Mouse (Mus musculus): ENCODE measurements around the gene Ptprr. TPM values are rescaled to one million over a fixed set of nuclear protein-coding genes. Genes with fewer than 3 reads are reported as not detected.

Ptprr gene
- polyA plus RNA-seq, 1 experiment, result not detected

GRCm38 (mm10) chr10:116113867-116114474 lies 96.0 kb downstream of the Ptprr start, which contains the start of gene 4933416C03Rik:
TSS of gene 4933416C03Rik (minus strand) at chr10:116113917.
- TF ChIP-seq POLR2A (IDR thresholded peaks at IDR 0.05; ENCODE audit: borderline replicate concordance, low read depth, low read length), result no peak
- TF ChIP-seq CTCF (IDR thresholded peaks at IDR 0.05; ENCODE audit: low read depth, low read length), result no peak
- no peak within 1 kb of the TSS for H3K4me3 ChIP-seq (ENCODE audit: insufficient read depth, low read length)

GRCm38 (mm10) chr10:116115881-116116677 lies 98.1 kb downstream of the Ptprr start:
- H3K4me1 ChIP-seq (ENCODE audit: control insufficient read depth, insufficient read depth, low read length), result no peaks in the 10 kb centered on the region
- H3K4me3 ChIP-seq (ENCODE audit: insufficient read depth, low read length), result no peak overlapping the region
- TF ChIP-seq CTCF (IDR thresholded peaks at IDR 0.05; ENCODE audit: low read depth, low read length) (no peak), POLR2A (IDR thresholded peaks at IDR 0.05; ENCODE audit: borderline replicate concordance, low read depth, low read length) (no peak)

More at GRCm38 (mm10) chr10:116113867-116114474, 96.0 kb downstream of the Ptprr start, which contains the start of gene 4933416C03Rik:
- H3K4me1 ChIP-seq (ENCODE audit: control insufficient read depth, insufficient read depth, low read length), result no peaks in the 10 kb centered on the region
- H3K27ac ChIP-seq (ENCODE audit: insufficient read depth, low read depth, low read length), result no peak within 1 kb of the TSS

GRCm38 (mm10) chr10:116117060-116117459 lies 99.0 kb downstream of the Ptprr start:
- no peak overlapping the region for H3K4me3 ChIP-seq (ENCODE audit: insufficient read depth, low read length)
- no peaks in the 10 kb centered on the region for H3K4me1 ChIP-seq (ENCODE audit: control insufficient read depth, insufficient read depth, low read length)
- no peak overlapping the region for H3K27ac ChIP-seq (ENCODE audit: insufficient read depth, low read depth, low read length)
- TF ChIP-seq POLR2A (IDR thresholded peaks at IDR 0.05; ENCODE audit: borderline replicate concordance, low read depth, low read length), result no peak
- TF ChIP-seq CTCF (IDR thresholded peaks at IDR 0.05; ENCODE audit: low read depth, low read length), result no peak

More at GRCm38 (mm10) chr10:116115881-116116677, 98.1 kb downstream of the Ptprr start:
- no peak overlapping the region for H3K27ac ChIP-seq (ENCODE audit: insufficient read depth, low read depth, low read length)

- TF ChIP-seq CTCF (IDR thresholded peaks at IDR 0.05; ENCODE audit: low read depth, low read length), result no peak
- TF ChIP-seq POLR2A (IDR thresholded peaks at IDR 0.05; ENCODE audit: borderline replicate concordance, low read depth, low read length), result no peak
- Histone ChIP-seq H3K4me3 (ENCODE audit: insufficient read depth, low read length) (no peak overlapping the region), H3K4me1 (ENCODE audit: control insufficient read depth, insufficient read depth, low read length) (no peaks in the 10 kb centered on the region), H3K27ac (ENCODE audit: insufficient read depth, low read depth, low read length) (no peak overlapping the region)
Measured at GRCm38 (mm10) chr10:116121463-116121862, 103.5 kb downstream of the Ptprr start.

GRCm38 (mm10) chr10:116123808-116124207 lies 105.8 kb downstream of the Ptprr start:
- no peaks in the 10 kb centered on the region for H3K4me1 ChIP-seq (ENCODE audit: control insufficient read depth, insufficient read depth, low read length)
- H3K27ac ChIP-seq (ENCODE audit: insufficient read depth, low read depth, low read length), result no peak overlapping the region
- TF ChIP-seq CTCF (IDR thresholded peaks at IDR 0.05; ENCODE audit: low read depth, low read length) (no peak), POLR2A (IDR thresholded peaks at IDR 0.05; ENCODE audit: borderline replicate concordance, low read depth, low read length) (no peak)
- H3K4me3 ChIP-seq (ENCODE audit: insufficient read depth, low read length), result no peak overlapping the region

- Histone ChIP-seq H3K4me3 (ENCODE audit: insufficient read depth, low read length) (no peak overlapping the region), H3K27ac (ENCODE audit: insufficient read depth, low read depth, low read length) (no peak overlapping the region), H3K4me1 (ENCODE audit: control insufficient read depth, insufficient read depth, low read length) (no peaks in the 10 kb centered on the region)
- TF ChIP-seq CTCF (IDR thresholded peaks at IDR 0.05; ENCODE audit: low read depth, low read length) (no peak), POLR2A (IDR thresholded peaks at IDR 0.05; ENCODE audit: borderline replicate concordance, low read depth, low read length) (no peak)
Measured at GRCm38 (mm10) chr10:116125364-116125763, 107.4 kb downstream of the Ptprr start.

GRCm38 (mm10) chr10:116130401-116130800 lies 112.4 kb downstream of the Ptprr start:
- Histone ChIP-seq H3K27ac (ENCODE audit: insufficient read depth, low read depth, low read length) (no peak overlapping the region), H3K4me1 (ENCODE audit: control insufficient read depth, insufficient read depth, low read length) (no peaks in the 10 kb centered on the region), H3K4me3 (ENCODE audit: insufficient read depth, low read length) (no peak overlapping the region)
- TF ChIP-seq POLR2A (IDR thresholded peaks at IDR 0.05; ENCODE audit: borderline replicate concordance, low read depth, low read length), result no peak
- TF ChIP-seq CTCF (IDR thresholded peaks at IDR 0.05; ENCODE audit: low read depth, low read length), result no peak

GRCm38 (mm10) chr10:116131223-116131622 lies 113.2 kb downstream of the Ptprr start:
- H3K4me1 ChIP-seq (ENCODE audit: control insufficient read depth, insufficient read depth, low read length), result no peaks in the 10 kb centered on the region
- no peak overlapping the region for H3K27ac ChIP-seq (ENCODE audit: insufficient read depth, low read depth, low read length)
- no peak overlapping the region for H3K4me3 ChIP-seq (ENCODE audit: insufficient read depth, low read length)
- TF ChIP-seq CTCF (IDR thresholded peaks at IDR 0.05; ENCODE audit: low read depth, low read length) (no peak), POLR2A (IDR thresholded peaks at IDR 0.05; ENCODE audit: borderline replicate concordance, low read depth, low read length) (no peak)

- no peak overlapping the region for H3K27ac ChIP-seq (ENCODE audit: insufficient read depth, low read depth, low read length)
- no peaks in the 10 kb centered on the region for H3K4me1 ChIP-seq (ENCODE audit: control insufficient read depth, insufficient read depth, low read length)
- no peak for TF ChIP-seq CTCF (IDR thresholded peaks at IDR 0.05; ENCODE audit: low read depth, low read length)
- no peak for TF ChIP-seq POLR2A (IDR thresholded peaks at IDR 0.05; ENCODE audit: borderline replicate concordance, low read depth, low read length)
Measured at GRCm38 (mm10) chr10:116132233-116132632, 114.2 kb downstream of the Ptprr start.

GRCm38 (mm10) chr10:116135187-116135586 lies 117.2 kb downstream of the Ptprr start:
- Histone ChIP-seq H3K4me3 (ENCODE audit: insufficient read depth, low read length) (no peak overlapping the region), H3K4me1 (ENCODE audit: control insufficient read depth, insufficient read depth, low read length) (no peaks in the 10 kb centered on the region), H3K27ac (ENCODE audit: insufficient read depth, low read depth, low read length) (no peak overlapping the region)
- TF ChIP-seq CTCF (IDR thresholded peaks at IDR 0.05; ENCODE audit: low read depth, low read length) (no peak), POLR2A (IDR thresholded peaks at IDR 0.05; ENCODE audit: borderline replicate concordance, low read depth, low read length) (no peak)

More at GRCm38 (mm10) chr10:116132233-116132632, 114.2 kb downstream of the Ptprr start:
- H3K4me3 ChIP-seq (ENCODE audit: insufficient read depth, low read length), result no peak overlapping the region
